Mouse (Mus musculus): ENCODE data around the gene B4galt5.

Gene B4galt5

DNA sequence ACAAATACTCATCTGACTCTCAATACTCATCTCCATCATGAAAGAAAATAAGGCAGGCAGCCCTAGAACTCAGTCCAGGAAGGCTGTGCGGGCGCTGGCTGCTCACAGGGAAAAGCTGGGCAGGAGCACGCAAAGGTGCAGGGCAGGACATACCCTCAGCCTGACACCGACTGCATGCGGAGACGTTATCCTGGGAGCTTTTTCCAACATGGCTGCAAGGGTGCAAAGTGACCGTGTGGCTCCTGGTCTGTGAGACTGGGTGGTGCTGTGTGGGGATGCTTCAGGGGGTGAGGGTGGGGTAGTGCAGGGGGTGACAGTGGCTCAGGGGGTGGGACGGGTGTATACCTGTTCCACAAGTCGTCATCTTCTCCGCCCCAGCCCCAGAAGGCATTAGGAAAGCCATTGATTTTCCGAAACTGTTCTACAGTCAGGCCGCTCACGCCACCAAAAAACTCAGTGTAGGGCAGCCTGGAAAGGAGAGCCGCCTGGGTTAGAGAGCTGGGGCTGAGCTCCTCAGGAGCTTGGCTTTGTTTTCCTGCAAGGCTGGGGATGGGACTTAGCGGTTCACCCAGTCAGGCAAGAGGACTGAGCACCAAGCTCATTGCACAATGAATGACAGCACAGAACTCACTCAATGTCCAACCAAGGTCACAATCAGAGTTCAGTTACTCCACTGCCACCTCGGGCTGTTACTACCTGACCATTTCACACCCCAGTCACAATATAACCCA is 44.2 kb downstream of the B4galt5 start:
- DNase-seq (ENCODE audit: inconsistent ontology term) = no peak

DNA sequence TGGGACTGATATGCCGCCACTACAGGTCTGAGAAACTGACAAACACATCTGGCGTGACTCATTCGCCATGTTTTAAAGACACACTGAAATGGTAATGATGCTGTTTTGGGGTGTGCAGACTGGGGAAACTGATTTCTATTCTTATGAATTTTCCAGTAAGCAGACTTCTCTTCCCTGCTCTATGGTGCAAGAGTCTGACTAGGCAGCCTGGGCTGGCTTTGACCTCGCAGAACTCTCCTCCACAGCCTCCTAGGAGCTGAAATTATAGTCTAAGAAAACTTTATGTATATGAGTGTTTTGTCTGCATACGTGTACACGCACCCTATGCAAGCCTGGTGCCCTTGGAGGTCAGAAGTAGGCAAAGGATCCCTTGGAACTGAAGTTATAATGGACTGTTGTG is 45.2 kb downstream of the B4galt5 start:
- DNase-seq (ENCODE audit: inconsistent ontology term) = no peak

DNA sequence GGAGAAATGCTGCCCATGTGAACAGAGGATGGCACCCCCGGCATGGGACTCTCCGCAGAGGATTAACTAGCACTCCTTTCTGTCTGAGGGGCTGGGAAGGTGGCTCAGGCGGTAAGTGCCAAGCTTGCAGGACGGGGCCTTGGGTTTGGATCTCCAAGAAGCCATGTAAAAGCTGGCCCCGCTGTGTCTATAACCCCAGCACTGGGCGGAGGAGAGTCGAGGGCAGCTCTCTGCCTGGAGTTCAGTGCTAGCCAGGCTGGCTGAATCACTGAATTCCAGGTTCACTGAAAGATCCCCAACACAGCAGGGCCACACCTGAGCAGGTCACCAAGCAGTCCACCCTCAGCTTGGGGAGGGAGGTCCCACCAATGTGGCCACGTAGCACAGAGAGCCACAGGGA is 45.8 kb downstream of the B4galt5 start:
- DNase-seq (ENCODE audit: inconsistent ontology term) = no peak

DNA sequence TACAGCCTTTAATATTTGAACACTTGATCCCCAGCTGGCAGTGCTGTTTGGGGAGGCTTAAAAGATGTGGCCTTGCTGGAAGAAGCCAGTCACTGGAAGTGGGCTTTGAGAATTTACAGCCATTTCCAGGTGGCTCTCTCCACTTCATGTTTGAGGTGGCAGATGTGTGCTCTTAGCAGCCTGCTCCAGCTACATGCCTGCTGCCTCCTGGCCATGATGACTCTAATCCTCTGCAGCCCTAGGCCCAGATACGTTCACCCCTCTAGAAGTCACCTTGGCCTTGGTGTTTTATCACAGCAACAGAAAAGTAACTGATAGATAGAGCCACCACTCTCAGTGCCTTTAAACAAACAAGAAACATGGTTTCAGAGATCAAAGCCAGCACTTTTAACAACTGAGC is 46.3 kb downstream of the B4galt5 start:
- no peak for DNase-seq (ENCODE audit: inconsistent ontology term)

DNA sequence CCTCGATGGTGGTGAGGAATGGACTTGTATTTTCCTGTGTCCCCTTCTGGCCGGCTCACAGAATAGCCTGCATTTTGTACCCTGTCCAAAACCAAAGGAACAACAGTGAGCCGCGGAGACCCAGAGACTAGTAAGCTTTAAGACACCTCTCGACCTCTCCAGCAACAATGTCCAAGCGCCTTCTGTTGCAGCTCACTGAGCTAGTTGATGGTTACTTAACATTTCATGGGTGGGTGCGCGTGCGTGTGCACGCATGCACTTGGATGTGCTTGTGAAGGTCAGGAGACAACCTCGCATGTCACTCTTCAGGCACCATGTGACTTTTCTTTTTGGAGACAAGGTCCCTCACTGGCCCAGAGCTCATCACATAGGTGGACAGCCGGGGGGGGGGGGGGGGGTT is 47.0 kb downstream of the B4galt5 start:
- no peak for DNase-seq (ENCODE audit: inconsistent ontology term)

DNA sequence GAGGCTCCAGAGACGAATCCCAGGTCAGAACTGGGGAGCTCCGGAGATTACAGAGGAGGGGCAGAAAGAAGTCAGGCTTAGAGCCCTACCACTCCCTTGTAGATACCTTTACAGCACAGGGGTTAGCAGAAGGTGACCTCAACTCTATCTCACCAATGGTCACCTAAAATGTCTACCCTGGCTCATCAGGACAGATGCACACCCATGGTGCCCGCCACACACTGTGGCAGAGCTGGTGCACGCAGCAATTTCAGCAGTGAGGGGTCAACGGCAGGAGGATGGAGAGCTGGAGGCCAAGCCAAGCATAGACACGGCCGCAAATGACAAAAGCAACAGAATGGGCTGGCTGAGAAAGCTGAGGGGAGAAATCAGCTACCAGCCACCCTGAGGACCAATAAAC is 47.4 kb downstream of the B4galt5 start:
- no peak for DNase-seq (ENCODE audit: inconsistent ontology term)

DNA sequence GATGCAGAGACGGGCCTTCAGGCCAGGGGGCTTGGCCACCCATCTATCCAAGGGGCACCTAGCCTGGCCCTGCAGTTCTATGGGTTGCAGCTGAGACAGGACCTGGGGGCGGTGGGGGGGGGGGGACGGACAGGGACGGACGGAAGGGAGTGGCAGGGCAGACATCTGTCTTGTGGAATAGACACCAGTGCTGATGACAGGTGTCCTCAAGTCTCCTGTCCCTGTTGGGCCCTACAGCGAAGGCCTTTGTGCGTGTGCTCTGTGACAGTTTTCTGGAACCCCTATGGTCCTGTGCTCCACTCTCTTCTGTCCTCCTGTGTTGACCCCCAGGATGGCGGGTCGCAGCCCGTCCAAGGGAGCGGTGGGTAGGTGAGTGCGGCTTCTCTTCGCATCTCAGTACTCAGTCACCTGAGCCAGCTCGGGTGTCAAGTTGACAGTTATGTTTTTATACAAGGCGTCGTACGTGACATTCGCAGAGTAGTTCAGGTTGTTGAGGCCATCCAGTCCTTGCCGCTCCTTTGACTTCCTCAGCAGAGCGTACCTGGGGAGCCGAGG is 48.0 kb downstream of the B4galt5 start:
- DNase-seq (ENCODE audit: inconsistent ontology term) = no peak

DNA sequence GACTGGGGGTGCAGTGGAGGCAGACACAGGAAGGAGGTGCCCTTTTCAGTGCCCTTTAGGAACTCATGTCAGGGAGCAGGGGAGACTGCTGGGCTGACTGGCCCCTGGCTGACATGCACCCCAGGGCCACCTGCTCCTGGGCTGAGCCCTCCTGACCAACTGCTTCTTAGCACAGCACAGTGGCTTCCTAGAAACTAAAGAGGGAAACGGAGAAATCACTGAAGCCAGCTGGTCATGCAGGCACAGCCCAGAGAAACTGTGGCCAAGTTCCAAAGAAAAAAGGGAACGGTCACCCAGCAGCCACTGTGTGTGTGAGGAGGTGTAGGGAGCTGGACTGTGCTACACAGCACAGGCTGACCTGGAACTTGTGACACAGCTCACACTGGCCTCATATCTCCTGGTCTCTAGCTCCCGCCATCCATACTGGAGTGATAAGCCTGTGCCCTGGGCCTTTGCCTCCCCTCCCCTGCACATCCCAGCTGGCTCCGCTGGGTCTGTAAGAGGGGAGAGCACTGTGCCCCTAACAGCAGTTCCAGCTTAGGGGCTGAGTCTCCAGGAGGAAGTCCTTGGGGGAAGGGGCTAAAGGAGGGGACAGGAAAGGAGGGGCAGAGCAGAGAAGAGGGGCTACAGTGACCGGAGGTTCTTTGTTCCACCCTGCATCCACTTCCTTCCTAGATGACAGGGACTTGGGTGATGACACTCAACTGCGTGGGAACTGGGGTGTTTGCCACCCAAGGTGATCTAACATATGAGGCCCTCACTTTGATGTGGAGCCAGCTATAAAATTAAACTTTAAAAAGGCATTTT is 48.9 kb downstream of the B4galt5 start:
- DNase-seq (ENCODE audit: inconsistent ontology term) = no peak

DNA sequence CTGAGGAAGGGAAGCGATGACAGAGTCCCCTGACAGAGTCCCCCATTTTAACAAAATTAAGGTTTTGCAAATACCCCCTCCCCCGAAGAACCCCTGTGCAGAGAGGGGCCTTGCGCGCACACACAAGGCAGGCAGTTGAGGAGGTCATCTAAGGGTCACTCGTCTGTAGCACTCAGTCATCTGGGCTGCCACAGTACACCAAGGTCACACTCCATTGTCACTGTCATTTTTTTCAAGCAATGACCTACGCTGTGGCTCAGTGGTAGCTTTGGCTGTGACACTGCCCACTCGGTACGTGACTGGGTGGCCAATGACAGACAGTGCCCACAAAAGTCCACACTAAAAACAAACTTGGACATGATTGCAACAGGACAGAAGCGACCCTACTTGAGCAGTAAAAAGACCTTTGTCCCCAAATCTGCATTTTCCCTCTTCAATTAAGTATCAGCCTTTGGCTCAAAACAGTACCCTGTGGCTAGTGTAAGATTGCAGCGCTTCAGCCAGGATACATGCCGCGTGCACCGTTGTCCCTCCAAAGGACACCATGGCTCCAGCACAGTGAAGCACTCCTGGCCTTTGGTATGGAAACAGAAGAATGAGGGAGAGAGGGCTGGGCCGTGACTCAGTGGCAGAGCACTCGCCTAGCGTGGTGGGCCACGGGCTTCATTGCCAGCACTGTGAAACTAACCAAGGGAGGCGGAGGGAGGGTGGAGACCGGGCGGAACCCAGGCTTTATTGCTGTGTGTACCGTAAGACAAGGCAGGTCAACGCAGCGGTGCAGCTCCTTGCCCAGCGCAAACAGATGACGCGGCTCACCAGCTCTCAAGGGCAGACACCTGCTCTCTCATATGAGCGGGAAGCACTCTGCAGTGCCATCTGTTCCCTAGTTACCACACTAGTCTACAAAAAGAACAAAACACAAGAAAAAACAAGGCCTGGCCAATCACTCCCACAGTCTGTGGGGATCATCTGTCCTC is 50.0 kb downstream of the B4galt5 start:
- peak; percentile 46 for DNase-seq (ENCODE audit: inconsistent ontology term)

DNA sequence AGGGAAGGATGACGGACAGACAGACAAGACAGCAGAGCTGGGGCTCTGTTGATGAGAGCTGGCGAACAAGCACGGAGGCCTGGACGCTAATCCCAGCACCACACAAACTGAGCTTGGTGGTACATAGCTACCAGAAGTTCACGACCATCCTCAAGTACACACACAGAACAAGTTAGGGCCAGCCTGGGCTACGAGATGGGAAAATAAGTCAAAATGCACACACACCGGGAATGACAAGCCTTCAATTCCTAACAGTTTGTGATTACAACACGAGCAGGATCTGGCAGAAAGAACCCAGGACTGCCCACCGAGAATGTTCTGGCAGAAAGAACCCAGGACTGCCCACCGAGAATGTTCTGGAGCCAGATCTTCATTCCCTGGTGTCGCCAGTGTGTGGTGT is 51.0 kb downstream of the B4galt5 start:
- DNase-seq (ENCODE audit: inconsistent ontology term) = no peak

DNA sequence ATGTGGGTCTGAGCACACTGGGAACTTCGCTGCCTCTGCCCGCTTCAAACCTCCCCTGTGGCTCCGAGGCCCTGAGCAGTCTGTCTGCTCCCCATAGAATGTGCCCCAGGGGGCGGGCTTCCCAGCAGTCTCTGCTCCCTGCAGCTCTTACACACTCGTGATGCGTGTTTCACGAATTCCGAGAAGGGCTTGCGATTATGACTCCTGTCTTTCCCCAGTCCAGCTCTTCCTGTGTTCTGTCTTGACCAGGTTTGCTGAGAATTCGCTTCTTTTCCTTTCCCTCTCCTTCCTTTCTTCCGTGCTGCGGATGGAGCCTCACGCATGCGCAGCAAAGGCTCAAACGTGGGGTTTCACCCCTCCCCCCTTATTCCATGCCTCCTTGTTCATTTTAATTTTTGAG is 54.1 kb downstream of the B4galt5 start:
- no peak for DNase-seq (ENCODE audit: inconsistent ontology term)

DNA sequence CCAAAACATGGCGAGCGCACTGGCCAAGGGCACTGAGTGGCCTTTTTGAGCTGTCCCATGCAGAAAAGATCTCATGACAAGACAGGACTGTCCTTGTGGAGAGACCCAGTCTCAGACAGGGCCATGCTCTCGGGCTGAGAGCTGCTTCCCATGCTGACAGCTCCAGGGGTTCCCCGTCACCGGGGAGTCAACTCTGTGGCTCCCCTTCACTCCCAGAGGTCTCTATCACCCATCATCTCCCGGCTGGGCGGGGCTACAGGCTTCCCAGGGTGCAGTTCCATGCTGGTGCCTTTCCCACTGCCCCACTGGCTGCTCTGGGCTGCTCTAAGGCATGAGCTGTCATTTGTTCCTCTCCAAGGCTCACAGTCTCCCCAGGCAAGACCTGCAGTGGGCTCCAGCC is 54.8 kb downstream of the B4galt5 start:
- no peak for DNase-seq (ENCODE audit: inconsistent ontology term)

DNA sequence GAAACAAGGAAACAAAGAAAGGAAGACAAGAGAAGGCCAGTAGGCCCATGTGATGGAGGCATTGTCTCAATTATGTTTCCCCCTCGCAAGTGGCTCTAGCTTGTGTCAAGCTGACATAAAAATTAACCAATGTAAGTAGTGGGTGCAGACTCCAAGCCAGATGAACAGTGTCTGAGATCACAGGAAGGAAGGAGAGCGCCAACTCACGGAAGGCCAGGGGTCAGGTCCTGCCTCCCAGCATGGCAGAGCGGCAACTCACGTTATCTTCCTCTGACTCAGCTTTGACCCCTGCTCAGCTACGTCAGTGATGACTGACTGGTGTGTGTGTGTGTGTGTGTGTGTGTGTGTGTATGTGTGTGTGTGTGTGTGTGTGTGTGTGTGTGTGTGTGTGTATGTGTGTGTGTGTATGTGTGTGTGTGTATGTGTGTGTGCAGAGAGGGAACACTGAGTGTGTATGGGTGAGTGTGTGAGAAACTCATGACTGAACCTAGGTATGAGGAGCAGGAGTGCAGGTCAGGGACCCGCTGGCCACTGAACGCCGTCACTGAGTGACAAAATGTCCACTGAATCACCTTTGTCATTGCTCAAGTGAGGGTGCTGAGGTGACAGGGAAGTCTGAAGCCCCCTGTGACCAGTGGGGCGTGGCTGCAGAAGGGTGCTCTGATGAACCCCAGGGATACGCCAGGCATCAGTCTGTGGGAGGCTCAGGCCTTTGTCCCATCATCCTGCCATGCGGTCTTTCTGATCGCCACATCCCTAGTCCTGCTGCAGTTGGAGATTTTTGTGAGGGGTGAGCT is 55.5 kb downstream of the B4galt5 start:
- DNase-seq (ENCODE audit: inconsistent ontology term) = peak; percentile 48

DNA sequence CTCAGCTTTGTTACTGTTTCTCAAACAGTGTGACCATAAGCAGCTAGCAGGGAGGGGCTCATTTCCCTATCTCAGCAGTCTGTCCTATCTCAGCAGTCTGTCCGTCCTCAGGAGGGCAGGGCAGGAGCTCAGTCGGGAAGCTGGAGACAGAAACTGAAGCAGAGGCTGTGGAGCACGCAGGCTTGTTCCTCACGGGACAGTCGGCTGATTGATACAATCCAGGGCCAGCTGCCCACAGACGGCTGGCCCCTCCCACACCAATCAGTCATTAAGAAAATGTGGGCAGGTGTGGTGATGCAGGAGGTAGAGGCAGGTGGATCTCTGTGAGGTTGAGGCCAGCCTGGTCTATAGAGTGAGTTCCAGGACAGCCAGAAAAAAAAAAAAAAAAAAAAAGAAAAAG is 56.1 kb downstream of the B4galt5 start:
- no peak for DNase-seq (ENCODE audit: inconsistent ontology term)

DNA sequence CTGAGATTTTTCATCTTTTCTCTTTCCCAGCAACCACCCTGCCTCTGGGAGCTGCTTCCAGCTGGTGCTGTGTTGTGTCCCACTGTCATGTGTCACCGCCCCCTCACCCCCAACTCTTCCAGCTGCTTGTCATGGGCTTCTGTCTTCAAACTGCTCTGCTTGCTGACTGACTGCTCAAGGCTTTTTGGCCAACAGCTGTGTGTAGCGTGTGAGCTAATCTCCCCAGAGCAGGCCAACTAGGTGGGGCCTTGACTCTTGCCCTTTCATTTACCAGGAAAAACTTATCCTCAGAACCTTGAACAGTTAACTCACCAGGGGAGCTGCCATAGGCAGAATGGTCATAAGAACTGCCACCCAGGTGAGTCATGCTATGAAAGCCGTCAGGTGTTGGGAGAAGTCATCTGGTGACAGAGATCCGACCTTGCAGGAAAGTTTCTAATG is 56.8 kb downstream of the B4galt5 start:
- no peak for DNase-seq (ENCODE audit: inconsistent ontology term)

DNA sequence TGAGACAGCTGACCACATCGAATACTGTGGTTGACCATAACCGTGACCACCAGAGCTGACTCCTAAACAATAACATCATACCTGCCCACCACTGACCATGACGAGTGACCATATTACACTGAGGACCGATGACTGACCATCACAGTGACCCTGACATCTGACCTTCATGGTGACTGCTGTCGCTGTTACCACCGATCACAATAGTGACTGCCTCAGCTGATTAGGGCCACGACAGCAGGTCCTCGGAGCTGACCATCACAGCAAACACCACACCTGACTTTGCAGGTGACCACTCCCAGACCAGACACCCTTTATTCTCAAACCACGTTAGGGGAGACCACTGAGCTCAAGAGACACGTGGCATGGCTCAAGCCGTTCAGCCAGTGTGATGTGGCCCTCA is 57.3 kb downstream of the B4galt5 start:
- no peak for DNase-seq (ENCODE audit: inconsistent ontology term)

DNA sequence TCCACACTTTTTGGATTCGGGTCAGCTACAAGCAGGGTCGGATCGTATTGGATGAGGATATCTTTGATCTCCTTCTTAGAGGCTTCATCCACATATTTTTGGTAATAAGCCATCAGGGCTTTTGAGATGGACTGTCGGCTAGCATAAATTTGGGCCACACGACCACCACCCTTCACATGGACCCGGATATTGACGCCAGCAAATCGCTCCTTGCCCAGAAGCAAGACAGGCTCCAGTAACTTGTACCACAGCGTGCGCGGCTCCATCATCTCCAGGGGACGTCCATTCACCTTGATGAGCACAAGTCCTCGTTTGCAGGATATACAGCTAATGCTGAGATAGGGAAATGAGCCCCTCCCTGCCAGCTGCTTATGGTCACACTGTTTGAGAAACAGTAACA is 67.5 kb downstream of the B4galt5 start:
- DNase-seq (ENCODE audit: inconsistent ontology term) = no peak

DNA sequence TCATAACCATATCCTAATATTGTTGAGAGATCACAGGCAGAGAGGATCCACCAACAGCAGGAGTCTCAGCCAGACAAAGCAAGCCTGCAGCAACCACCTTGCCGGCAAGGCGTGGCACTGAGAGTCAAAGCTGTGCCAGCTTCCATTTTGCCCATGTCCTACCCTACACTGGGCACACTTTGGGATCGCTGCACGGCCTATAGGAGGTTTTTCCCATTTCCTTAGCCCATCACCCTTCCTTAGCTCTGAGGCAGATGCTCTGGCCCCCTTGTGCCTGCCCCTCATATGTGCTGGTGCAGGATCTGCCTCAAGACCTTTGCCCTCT is 68.0 kb downstream of the B4galt5 start:
- no peak for DNase-seq (ENCODE audit: inconsistent ontology term)

DNA sequence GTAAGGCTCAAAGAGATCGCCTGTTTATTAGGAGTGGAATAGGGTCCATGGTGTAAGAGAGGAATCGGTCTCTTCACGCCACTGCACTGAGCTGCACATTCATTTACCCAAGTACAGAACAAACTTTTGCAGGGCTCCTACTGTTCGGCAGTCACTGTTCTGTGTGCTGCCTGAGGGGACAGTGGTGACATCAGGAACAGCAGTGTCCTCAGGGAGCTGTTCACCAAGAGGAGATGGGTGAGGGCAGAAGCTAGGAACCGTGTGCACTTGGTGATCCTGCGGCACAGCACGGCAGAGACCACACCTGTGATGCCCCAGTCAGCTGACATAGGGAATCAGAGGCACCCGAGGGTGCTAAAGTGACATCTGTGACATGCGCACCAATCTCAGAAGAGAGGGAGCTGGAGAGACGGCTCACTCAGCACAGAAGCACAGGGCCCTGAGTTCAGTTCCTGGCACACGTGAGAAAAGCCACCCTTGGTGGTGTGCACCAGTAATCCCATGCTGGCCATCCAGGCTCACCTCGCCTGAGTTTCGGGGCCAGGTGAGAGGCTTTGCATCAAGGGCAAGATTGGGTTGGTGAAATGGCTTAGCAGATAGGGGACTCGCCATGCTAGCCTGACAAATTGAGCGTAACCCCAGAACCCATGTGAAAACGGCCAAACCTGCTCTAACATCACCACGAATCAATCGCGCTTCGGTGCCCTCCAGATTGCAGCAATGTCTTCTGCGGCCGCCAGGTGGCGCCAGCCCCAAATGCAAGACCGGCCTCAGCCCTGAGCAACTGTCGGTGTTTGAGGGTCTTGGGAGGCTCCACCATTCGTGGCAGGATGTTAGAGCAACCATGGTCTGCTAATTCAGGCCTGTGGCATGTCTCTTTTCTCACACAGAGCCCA is 68.6 kb downstream of the B4galt5 start:
- peak; percentile 67 for DNase-seq (ENCODE audit: inconsistent ontology term)
